Mouse (Mus musculus): ENCODE results near the gene Poldip3. TPM values are rescaled to one million over a fixed set of nuclear protein-coding genes. Genes with fewer than 3 reads are reported as not detected.

Poldip3 gene
- polyA plus RNA-seq (2012): 186 and 219 TPM in 2 replicates

- no peak for TF ChIP-seq GATA1 (IDR thresholded peaks at IDR 0.05; ENCODE audit: low read length)
These were observed at the start of gene Poldip3 for GRCm38 (mm10) chr15:83149196-83150072. TSS of gene Poldip3 (minus strand) at chr15:83149384.

- no peak for TF ChIP-seq GATA1 (IDR thresholded peaks at IDR 0.05; ENCODE audit: low read length)
These were observed 44.2 kb upstream of the Poldip3 start for GRCm38 (mm10) chr15:83193413-83193812.

- no peak for TF ChIP-seq GATA1 (IDR thresholded peaks at IDR 0.05; ENCODE audit: low read length)
These were observed 33.2 kb upstream of the Poldip3 start for GRCm38 (mm10) chr15:83182351-83182750.

- no peak for TF ChIP-seq GATA1 (IDR thresholded peaks at IDR 0.05; ENCODE audit: low read length)
These were observed 32.7 kb upstream of the Poldip3 start for GRCm38 (mm10) chr15:83181800-83182330.

GRCm38 (mm10) chr15:83180004-83180403 lies 30.8 kb upstream of the Poldip3 start:
- no peak for TF ChIP-seq GATA1 (IDR thresholded peaks at IDR 0.05; ENCODE audit: low read length)

GRCm38 (mm10) chr15:83176653-83177052 lies 27.5 kb upstream of the Poldip3 start:
- no peak for TF ChIP-seq GATA1 (IDR thresholded peaks at IDR 0.05; ENCODE audit: low read length)

GRCm38 (mm10) chr15:83173914-83174884 lies 25.0 kb upstream of the Poldip3 start:
- no peak for TF ChIP-seq GATA1 (IDR thresholded peaks at IDR 0.05; ENCODE audit: low read length)

GRCm38 (mm10) chr15:83172492-83173429 lies 23.6 kb upstream of the Poldip3 start, which contains the start of gene Cyb5r3:
TSS of gene Cyb5r3 (minus strand) at chr15:83172592.
- no peak for TF ChIP-seq GATA1 (IDR thresholded peaks at IDR 0.05; ENCODE audit: low read length)

GRCm38 (mm10) chr15:83171712-83172481 lies 22.7 kb upstream of the Poldip3 start:
- TF ChIP-seq GATA1 (IDR thresholded peaks at IDR 0.05; ENCODE audit: low read length): no peak

- TF ChIP-seq GATA1 (IDR thresholded peaks at IDR 0.05; ENCODE audit: low read length): no peak
These were observed 21.9 kb upstream of the Poldip3 start for GRCm38 (mm10) chr15:83170956-83171659.

GRCm38 (mm10) chr15:83169772-83170722 lies 20.9 kb upstream of the Poldip3 start:
- no peak for TF ChIP-seq GATA1 (IDR thresholded peaks at IDR 0.05; ENCODE audit: low read length)
